Mouse (Mus musculus) spleen, postnatal 14 days (tissue): ENCODE measurements at regions not wholly inside any gene's neighbourhood (a gene's known extent, or its start where the extent isn't known, plus 50 kb on each side); places are given as distances from the start of the nearest gene placed in this dataset.
"Not testable (repeated sequence)": the region's sequence is repeated elsewhere in the genome, so short reads cannot be mapped to it uniquely, and the experiment has no call there.

Source experiments
- DNase-seq, 2 experiments: peaks; one replicate each; pipeline ENCODE4 v3.0.0; 2021 to 2022; ENCODE audit warnings: low spot score in 2 of 2

DNA sequence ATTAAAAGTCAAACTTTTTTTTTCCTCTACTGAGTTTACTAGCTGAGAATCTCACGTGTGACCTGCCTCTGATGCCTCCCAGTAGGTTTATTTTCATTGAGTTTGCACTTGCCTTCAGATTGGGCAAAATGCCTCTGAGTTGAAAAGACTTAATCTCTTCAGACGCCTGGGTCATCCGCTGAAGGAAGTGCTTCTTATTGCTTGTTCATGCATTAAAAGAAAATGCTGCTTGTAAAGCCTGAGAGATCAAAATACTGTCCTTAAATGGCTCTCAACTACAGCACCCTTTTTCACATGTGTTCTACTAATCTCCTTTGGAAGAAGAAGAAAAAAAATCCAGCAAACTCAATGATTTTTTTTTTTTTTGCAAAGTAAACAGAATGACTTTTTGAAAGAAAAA is 351.5 kb downstream of the Kcnh5 start:
- DNase-seq: no peak

DNA sequence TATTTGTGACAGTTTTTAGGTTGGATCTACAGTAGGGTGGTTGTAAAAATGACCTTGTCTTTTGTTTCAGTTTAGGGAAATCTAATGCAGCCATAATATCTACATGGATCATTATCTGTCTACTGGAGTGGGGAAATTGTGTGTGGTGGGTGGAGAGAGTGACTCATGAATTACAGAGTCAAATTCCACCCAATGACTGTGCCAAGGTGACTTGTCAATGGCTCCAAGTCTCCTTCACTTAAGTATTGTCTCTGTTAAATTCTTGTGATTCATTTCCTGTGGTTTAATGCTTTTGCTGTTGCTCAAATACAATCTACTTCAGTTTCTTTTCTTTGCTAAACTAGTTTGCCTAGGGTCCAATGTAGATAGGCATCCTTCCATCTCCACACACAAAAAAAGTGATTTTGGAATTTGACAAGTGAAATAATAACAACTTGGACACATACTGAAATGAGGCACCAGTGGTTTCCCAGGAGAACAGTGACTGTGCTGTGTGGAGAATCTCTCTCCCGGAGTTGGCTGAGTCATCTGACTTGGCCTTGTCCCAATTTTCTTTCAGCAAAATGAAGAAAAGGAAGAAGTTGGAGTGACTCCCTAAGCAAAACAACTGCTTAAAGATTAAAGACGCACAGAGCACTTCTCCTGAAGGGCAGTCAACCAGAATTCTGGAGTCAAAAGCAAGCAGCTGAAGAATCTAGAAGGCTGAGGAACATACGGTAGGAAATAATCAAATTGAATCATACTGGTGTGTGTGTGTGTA is 352.2 kb downstream of the Kcnh5 start:
- DNase-seq: no peak

DNA sequence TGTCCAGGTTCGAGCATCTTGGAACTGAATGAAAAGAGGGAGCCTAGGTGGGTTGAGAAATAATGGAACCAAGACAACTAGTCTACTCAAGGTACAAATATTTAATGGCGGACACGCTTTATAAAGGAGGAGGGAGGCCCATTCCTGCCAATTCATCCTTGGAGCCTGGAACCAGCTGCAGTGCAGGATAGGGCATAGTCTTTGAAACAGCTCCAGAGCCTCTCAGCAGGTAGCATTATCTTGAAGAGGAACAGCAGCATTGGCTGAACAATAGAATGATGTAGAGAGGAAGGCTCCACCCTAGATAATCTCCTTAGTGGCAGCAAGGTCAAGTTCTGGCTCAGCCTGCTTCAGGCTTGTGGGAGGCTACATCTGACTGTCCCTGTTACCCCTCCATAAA is 361.0 kb downstream of the Kcnh5 start:
- not testable (repeated sequence) for DNase-seq

DNA sequence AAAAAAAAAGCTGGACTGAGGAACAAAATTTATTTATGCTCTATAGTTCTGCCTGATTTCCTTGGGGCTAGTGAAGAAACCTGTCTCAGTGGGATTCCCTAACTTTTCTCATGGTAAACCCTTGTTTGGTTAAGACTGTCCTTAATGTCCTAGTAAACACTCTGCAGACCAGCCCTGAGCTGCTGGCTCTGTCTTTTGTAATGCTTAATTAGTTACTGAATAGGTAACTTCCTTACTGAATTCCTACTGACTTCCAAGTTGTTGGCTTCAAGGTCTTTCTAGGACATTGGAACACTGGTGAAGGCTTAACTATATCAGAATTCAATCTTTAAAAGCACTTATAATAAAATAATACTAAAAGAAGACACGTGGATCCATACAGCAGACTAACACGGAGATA is 368.6 kb downstream of the Kcnh5 start:
- not testable (repeated sequence) for DNase-seq

DNA sequence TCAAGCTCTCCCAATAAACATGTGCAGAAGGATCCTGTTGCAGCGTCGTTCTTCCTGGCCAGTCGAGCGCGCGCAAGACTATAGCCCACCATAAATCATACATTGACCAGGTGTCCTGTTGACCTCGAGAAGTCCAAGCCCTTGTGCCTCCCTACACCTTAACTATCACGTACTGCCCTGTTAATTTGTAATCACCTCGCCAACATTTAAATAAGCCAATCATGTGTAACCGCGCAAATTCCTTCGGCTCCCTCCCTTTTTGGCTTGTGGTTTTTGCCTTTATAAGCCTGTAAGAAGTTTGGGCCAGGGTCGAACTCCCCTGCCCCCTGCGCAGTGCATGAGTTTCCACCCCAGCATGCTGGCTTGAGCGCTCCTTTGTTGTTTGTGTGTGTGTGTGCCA is 369.2 kb downstream of the Kcnh5 start:
- not testable (repeated sequence) for DNase-seq

DNA sequence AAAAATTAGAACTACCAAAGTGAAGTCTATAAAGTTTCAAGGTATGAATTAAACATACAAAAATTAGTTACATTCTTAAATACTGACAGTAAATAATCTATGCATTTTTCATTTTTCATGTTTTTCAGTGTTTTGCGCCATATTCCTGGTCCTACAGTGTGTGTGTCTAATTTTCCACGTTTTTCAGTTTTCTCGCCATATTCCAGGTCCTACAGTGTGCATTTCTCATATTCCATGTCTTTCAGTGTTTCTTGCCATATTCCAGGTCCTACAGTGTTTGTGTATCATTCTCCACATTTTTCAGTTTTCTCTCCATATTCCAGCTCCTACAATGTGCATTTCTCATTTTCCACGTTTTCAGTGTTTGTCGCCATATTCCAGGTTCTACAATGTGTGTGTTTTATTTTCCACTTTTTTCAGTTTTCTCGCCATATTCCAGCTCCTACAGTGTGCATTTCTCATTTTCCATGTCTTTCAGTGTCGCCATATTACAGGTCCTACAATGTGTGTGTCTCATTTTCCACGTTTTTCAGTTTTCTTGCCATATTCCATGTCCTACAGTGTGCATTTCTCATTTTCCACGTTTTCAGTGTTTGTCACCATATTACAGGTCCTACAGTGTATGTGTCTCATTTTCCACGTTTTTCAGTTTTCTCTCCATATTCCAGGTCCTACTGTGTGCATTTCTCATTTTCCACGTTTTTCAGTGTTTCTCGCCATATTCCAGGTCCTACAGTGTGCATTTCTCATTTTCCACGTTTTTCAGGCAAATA is 373.2 kb downstream of the Kcnh5 start:
- DNase-seq: peak in 1 of 2 experiments; percentile 51

DNA sequence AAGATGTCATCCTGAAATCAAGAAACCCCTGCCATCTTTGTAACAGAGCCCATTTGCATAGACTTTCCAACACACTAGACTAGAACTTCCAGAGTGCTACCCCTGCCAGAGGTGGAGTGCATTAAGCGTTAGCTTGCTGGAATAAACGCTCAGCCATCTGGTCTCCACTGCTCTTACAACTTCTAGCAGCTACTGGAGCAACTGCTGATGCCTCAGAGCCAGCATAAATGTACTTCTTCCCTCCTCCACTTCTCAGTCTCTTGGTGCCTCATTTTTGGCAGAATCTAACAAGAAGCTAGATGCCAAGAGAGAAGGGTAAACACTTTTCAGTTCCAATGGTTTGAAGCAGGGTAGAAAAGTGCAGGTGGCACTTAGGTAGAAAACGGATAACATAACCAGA is 385.1 kb downstream of the Kcnh5 start:
- no peak for DNase-seq

DNA sequence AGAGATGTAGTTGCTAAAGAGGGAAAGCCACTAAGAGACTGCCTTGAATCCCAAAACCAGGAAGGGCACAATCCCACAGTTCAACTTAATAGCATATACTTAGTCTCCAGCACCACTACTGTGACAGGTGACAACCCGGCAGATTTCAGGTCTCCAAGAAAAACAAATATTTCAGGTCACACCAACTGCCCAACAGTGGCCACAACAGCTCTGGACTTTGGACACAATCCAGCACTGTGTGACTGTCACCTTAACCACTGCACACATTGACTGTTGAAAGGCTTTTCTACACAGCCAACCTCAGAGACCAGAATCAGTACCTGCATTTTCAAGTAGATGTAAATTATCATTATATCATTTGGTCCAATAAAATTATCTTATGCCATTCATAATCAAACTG is 414.8 kb downstream of the Kcnh5 start:
- DNase-seq: no peak

DNA sequence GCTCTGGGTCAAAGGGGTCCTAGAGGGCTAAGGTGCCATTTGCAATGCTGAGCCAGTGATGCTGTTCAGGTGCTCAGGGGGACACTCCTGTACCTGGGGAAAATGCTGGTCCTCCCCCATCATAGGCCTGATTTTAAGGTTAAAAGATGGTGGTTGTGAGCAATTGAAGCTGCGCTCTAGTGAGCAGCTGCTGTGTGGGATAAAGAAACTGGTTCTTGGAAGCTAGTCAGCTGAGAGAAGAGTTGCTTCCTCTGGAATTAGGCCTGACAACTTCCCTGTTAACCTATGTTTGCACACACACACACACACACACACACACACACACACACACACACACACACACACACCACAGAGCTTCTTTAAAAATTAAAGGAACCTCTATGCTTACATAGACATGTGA is 428.9 kb upstream of the Gm11042 start:
- no peak for DNase-seq

DNA sequence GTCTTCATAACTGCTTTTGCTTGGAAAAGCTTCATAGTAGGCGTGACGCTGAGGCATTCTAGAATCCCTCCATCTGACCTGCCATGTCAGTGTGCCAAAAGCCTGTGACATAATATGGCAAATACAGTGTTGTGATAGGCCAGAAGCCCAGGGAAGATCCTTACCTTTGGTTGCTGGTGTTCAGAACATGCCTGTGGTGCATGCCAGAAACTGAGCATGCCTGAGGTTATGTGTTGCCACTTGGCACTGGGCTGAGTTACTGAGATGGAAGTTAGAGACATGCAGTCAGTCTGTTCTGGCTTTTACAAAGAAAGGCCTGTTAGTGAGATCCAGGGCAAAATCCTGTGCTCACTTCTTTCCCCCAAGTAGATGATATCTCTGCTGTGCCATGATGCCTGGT is 412.7 kb upstream of the Gm11042 start:
- DNase-seq: no peak

DNA sequence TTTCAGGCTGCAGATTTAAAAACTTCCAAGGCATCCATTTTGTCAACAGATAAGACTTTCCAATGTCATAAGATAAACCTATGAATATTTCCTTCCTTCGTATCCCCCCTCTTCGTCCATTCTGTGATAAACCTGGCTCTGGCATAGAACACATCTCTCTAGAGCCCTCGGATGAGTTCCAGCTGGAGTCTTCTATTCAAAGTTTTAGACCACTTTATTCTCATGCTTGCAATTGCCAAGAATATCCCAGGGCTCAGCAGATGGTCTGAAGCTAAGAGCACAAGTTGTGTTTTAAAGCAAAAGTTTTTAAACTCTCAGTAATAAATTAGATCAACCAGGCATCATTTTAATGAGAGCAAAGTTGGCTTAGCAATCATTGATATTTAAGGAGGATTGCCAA is 363.0 kb upstream of the Gm11042 start:
- no peak for DNase-seq

DNA sequence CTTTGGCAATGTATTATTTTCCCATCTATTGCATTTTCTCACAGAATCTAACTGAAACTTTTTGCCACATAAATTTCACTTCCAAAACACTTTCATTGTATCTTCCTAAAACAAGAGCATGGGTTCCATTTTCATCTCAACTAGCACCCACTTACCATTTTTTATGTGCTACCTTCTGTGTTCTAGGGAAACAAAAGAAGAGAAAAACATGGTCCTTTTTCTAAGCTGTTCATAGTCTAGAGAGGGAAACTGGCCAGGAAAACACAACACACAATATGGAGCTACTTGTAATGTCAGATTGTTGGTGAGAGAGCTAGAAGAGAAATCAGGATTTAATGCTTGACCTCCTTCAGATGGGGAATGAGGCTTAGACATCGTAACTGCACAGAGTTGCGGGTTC is 361.6 kb upstream of the Gm11042 start:
- no peak for DNase-seq

DNA sequence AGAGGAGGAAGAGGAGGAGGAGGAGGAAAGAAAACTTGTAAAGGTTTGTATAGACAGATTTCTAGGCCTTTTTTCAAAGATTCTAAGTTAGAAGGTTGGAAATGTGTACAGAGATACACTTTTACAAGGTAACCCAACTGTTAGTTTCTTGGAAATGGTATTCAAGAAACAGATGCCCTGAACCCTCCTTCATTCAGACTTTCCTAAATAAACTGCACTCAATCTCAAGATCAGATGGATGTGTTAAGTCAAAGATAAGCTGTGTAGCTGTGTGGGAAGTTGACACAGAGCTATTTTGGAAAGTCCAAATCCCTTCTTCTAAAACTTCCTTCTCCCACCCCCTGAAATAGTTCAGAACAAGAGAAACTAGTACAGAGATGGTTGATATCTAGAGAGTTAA is 342.2 kb upstream of the Gm11042 start:
- no peak for DNase-seq

DNA sequence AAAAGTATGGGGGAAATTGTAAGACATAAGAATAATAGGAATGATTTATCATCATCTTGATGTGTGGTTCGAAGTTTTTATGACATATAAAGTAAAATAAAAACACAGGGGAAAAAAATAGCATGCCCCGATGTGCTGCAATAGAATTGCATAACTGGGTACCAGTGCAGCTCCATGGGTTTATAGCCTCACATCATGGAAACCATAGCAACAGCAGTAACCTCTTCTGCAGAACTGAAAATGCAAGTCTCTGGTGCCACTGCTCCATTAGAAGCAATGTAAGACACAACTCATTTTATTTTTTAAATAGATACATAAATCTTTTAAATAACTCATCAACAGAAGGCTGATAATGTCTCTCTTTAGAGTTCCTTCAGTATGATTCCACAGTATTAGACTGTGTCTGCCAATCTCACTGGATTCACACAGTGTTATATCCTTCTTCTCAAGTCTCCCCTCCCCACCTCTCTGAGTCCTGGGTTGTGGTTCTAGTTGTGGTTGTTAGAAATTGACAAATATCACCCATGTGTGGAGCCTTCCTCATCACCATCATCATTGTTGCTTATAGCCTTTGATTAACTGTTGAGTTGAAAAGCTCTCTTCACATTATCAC is 340.9 kb upstream of the Gm11042 start:
- no peak for DNase-seq

DNA sequence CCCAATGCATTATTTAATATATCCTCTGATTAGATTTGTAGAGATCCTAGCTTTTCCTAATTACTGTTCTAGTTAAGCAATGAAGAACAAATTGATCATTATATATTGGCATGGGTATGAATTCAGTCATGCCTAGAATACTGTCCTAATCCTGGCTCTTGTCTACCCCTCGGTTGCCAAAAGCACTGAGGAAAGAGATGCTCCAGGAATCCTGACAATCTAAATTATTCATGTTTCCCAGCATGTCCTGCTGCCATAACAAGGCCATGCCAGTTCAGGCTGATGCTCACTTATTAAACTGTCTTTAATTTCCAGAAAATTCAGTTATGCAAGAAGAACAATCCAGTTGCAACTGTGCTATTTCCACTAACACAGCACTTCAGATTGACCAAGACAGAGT is 335.1 kb upstream of the Gm11042 start:
- DNase-seq: no peak

DNA sequence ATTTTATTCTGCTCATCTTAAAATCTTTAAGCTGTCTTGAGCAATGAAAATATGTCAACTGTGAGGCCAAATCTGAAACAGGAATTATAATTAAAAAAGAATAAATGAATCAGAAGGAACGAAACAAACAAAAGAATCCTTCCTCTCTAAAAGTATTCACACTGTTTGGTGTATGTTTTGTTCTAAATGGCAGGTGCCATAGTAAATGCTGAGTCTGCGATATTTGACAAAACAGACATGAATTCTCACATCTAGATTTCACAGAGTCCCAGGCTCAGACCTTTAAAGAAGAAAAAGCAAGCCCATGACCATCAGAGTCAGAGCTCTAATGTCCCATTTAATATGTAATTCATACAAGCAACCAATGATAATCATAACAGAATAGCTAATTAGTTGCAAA is 316.6 kb upstream of the Gm11042 start:
- DNase-seq: no peak

DNA sequence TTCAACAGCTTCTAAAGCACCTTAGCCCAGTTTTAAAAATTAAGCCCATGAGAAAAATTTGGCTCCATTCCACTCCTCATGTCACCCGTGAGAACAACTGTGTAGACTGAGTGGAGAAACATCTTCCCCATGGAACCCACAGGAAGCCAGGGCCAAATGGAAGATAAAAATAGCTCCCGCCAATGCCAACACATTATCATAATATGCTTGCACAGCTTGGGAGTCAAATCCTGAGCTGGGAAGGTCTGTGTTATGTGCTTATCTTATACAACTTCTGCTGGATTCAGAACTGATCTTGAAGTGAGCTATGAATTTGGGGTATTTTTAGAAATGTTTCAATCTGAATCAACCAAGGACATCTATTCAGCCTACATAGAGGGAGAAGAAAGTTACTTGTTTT is 279.0 kb upstream of the Gm11042 start:
- DNase-seq: no peak

DNA sequence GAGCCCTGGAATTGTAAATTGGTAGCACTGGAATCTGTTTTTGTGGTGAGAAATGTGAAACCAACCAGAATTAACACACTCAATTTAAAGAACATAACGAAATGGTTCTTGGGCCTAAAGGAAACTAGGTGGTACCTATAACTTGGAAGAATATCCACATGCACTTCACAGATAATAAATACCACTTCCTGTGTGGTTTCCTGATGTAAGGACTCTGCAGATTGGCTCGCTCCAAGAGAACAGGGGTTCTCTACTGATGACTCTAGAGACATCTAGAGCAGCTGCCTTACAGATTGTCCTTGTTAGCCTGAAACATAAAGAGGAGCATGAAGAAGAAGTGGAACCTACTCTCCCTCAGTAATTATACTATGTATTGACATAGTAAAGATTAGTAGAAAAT is 238.4 kb upstream of the Gm11042 start:
- DNase-seq: no peak

DNA sequence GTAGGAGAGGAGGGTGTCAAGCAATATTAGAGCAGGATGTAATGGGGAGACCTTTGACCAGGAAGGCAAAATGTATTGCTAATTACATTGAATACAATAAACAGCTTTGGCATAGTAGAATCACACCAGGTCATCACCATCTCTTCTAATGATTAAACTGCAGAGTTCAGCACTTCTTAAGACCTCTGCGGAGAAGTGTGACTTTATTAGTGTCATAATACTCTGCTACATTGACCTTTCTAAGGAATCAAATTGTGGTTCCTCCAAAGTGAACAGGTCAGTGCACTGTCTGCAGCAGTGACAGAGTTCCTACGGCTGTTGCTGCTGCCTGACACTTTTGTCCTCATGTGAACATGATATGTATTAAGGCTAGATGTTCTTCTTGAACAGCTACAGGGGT is 228.0 kb upstream of the Gm11042 start:
- DNase-seq: no peak

DNA sequence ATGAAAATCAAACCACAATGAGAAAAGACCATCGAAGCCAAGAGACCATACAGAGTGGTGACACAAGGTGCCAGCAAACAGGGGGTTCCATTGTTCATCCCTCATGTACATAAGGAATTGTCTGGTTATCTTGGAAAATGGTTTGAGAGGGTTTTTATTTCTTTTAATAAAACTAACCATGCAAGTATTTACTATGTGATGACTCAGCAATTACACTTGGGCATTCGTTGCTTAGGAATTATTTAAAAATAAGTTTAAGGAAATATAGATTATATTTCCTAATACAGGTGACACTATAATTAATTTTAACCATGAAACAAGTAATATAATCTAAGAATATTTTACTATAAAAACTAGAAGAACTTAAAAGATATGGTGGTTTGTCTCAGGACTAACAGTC is 218.7 kb upstream of the Gm11042 start:
- DNase-seq: no peak

DNA sequence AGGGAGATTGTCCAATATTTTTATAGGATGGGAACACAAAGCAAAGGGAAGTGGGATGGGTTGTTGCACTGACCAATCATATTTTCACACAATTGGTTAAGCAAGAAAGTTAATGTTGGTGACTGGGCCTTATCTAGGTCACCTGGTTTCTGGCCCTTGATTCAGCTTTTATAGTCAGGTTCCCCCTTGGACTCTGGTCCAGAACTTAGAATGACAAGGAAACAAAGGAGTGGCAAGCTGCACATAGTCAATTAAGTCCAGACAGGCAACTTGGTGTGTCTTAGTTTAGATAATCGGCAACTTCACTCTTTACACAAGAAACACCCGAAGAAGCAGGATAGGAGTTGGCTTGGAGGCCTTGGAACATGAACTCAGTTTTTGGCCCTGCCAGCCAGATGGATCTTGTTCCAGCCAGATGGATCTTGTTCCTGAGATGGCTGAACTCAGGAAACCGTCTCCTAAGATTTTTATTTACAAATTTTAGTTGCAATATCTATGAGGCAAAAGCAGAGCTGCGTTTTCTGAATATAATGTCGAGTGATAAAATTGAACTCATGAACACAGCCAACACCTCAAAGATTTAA is 212.9 kb upstream of the Gm11042 start:
- DNase-seq: no peak

DNA sequence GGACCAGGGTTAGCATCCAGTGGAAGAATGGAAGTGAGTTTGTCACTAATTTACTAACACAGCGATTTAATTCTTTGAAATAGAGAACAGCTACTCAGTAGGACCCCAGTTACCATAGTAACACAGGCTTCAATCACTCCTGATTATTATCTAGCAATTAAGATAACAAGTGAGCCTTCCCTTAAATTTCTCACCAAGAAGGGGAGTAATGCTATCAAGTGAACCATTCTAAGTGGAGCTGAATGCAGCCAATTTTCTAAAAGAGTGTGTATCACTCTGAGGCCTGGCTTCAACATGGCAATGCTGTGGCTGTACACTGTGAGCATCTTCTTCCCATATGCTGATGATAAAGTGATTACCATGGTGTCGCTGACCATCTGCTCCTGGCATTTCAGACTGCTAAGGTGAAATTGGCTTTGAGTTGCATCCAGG is 211.0 kb upstream of the Gm11042 start:
- no peak for DNase-seq

DNA sequence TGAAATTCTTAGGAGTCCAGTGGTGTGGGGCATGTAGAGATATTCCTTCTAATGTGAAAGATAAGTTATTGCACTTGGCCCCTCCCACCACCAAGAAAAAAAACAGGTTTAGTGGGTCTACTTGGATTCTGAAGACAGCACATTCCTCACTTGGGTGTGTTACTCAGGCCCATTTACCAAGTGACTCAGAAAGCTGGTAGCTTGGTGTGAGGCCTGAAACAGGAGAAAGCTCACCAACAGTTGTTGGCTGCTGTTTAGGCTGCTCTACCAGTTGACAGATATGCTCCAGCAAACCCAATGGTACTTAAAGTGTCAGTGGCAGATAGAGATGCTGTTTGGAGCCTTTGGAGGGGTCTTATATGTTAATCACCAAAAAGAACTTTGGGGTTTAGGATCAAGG is 207.8 kb upstream of the Gm11042 start:
- no peak for DNase-seq
